Mouse (Mus musculus): ENCODE data around the gene Pde7b. TPM values are rescaled to one million over a fixed set of nuclear protein-coding genes. Genes with fewer than 3 reads are reported as not detected.

The Pde7b gene
- total RNA-seq, 2 experiments from 2014 or later: 41.4 to 66.1 TPM

GRCm38 (mm10) chr10:20472007-20472406 is 252.9 kb downstream of the Pde7b start:
- DNase-seq (ENCODE audit: low spot score in 2 of 2): no peak
- intact Hi-C loops (cut with DNase I): no loop called here

GRCm38 (mm10) chr10:20464631-20465030 is 260.2 kb downstream of the Pde7b start:
- no peak for DNase-seq (ENCODE audit: low spot score in 2 of 2)
- intact Hi-C loops (cut with DNase I): no loop called here

GRCm38 (mm10) chr10:20463941-20464340 is 260.9 kb downstream of the Pde7b start:
- intact Hi-C loops (cut with DNase I): no loop called here

GRCm38 (mm10) chr10:20462596-20462995 is 262.3 kb downstream of the Pde7b start:
- no peak for DNase-seq (ENCODE audit: low spot score in 2 of 2)
- intact Hi-C loops (cut with DNase I): no loop called here

More at GRCm38 (mm10) chr10:20463941-20464340, 260.9 kb downstream of the Pde7b start:
- no peak for DNase-seq (ENCODE audit: low spot score in 2 of 2)

- intact Hi-C loops (cut with DNase I): no loop called here
- no peak for DNase-seq (ENCODE audit: low spot score in 2 of 2)
These were observed 265.1 kb downstream of the Pde7b start for GRCm38 (mm10) chr10:20459657-20460350.

GRCm38 (mm10) chr10:20459160-20459559 is 265.7 kb downstream of the Pde7b start:
- no peak for DNase-seq (ENCODE audit: low spot score in 2 of 2)
- intact Hi-C loops (cut with DNase I): no loop called here

GRCm38 (mm10) chr10:20454387-20455065 is 270.4 kb downstream of the Pde7b start:
- DNase-seq (ENCODE audit: low spot score in 2 of 2): no peak
- intact Hi-C loops (cut with DNase I): no loop called here

GRCm38 (mm10) chr10:20437428-20437827 is 287.4 kb downstream of the Pde7b start:
- no peak for DNase-seq (ENCODE audit: low spot score in 2 of 2)
- intact Hi-C loops (cut with DNase I): no loop called here

GRCm38 (mm10) chr10:20437021-20437420 is 287.9 kb downstream of the Pde7b start:
- no peak for DNase-seq (ENCODE audit: low spot score in 2 of 2)

GRCm38 (mm10) chr10:20435913-20436312 is 289.0 kb downstream of the Pde7b start:
- DNase-seq (ENCODE audit: low spot score in 2 of 2): no peak
- intact Hi-C loops (cut with DNase I): no loop called here

More at GRCm38 (mm10) chr10:20437021-20437420, 287.9 kb downstream of the Pde7b start:
- intact Hi-C loops (cut with DNase I): no loop called here

- intact Hi-C loops (cut with DNase I): no loop called here
- DNase-seq (ENCODE audit: low spot score in 2 of 2): no peak
These were observed 293.5 kb downstream of the Pde7b start for GRCm38 (mm10) chr10:20431336-20431735.

- no peak for DNase-seq (ENCODE audit: low spot score in 2 of 2)
- intact Hi-C loops (cut with DNase I): no loop called here
These were observed 303.5 kb downstream of the Pde7b start for GRCm38 (mm10) chr10:20421299-20421883.

- DNase-seq (ENCODE audit: low spot score in 2 of 2): no peak
- intact Hi-C loops (cut with DNase I): no loop called here
These were observed 304.6 kb downstream of the Pde7b start for GRCm38 (mm10) chr10:20420296-20420695.

GRCm38 (mm10) chr10:20418856-20419219 is 306.0 kb downstream of the Pde7b start:
- intact Hi-C loops (cut with DNase I): no loop called here
- DNase-seq (ENCODE audit: low spot score in 2 of 2): no peak

GRCm38 (mm10) chr10:20418202-20418855 is 306.5 kb downstream of the Pde7b start:
- no peak for DNase-seq (ENCODE audit: low spot score in 2 of 2)
- intact Hi-C loops (cut with DNase I): no loop called here

- intact Hi-C loops (cut with DNase I): loop anchor here (5.0 kb wide), 1 partner anchor 518 kb away; no protein-coding TSS in a partner anchor
- DNase-seq (ENCODE audit: low spot score in 2 of 2): no peak
These were observed 315.7 kb downstream of the Pde7b start for GRCm38 (mm10) chr10:20409181-20409580.

GRCm38 (mm10) chr10:20408336-20408735 is 316.5 kb downstream of the Pde7b start:
- DNase-seq (ENCODE audit: low spot score in 2 of 2): no peak
- intact Hi-C loops (cut with DNase I): loop anchor here (5.0 kb wide), 1 partner anchor 519 kb away; no protein-coding TSS in a partner anchor

- peak; percentile 23 to 43 for DNase-seq (ENCODE audit: low spot score in 2 of 2)
- intact Hi-C loops (cut with DNase I): loop anchor here (5.0 kb wide), 1 partner anchor 522 kb away; no protein-coding TSS in a partner anchor
These were observed 319.4 kb downstream of the Pde7b start for GRCm38 (mm10) chr10:20405471-20405870.

- intact Hi-C loops (cut with DNase I): no loop called here
- no peak for DNase-seq (ENCODE audit: low spot score in 2 of 2)
These were observed 321.9 kb downstream of the Pde7b start for GRCm38 (mm10) chr10:20402941-20403340.

GRCm38 (mm10) chr10:20400406-20400805 is 324.5 kb downstream of the Pde7b start:
- intact Hi-C loops (cut with DNase I): no loop called here
- DNase-seq (ENCODE audit: low spot score in 2 of 2): no peak

Measured in left cerebral cortex, postnatal 25 days (tissue).